Mouse (Mus musculus) naive thymus-derived CD4-positive, alpha-beta T cell, adult 5 months (primary cell): ENCODE results near the gene Zfp239. TPM values are rescaled to one million over a fixed set of nuclear protein-coding genes. Genes with fewer than 3 reads are reported as not detected.

Experiments used
- polyA plus RNA-seq: library from polyadenylated mRNA; unstranded; fragments of 100-300 nt; shearing (Covaris generic); gene quantifications from one replicate; pipeline ENCODE4 v1.2.1, GENCODE M21; 2017

The Zfp239 gene
- 1.5 TPM for polyA plus RNA-seq

GRCm38 (mm10) chr6:117861848-117862247, at the start of gene Zfp239:
Gene Zfp239, plus strand, starts transcription at chr6:117862100.

GRCm38 (mm10) chr6:117840686-117841510, 21.0 kb upstream of the Zfp239 start, which contains the start of gene Zfp637:
Gene Zfp637, plus strand, starts transcription at chr6:117841180.

GRCm38 (mm10) chr6:117900126-117901080, 38.5 kb downstream of the Zfp239 start, which contains the start of gene Hnrnpf:
Gene Hnrnpf, plus strand, starts transcription at chr6:117900324.

Other genes starting within 250 kb of the Zfp239 start
- gene Zfp637, start 20.9 kb upstream of the Zfp239 start, polyA plus RNA-seq, result 13.1 TPM
- 1,378 TPM for gene Hnrnpf, start 38.2 kb downstream of the Zfp239 start, polyA plus RNA-seq
- 1.2 TPM for gene Fxyd4, start 75.6 kb downstream of the Zfp239 start, polyA plus RNA-seq
- 0.76 TPM for gene Rasgef1a, start 149.3 kb downstream of the Zfp239 start, polyA plus RNA-seq